Mouse (Mus musculus): ENCODE measurements around the gene Ddah1. TPM values are rescaled to one million over a fixed set of nuclear protein-coding genes. Genes with fewer than 3 reads are reported as not detected.
"Not testable (repeated sequence)": the region's sequence is repeated elsewhere in the genome, so short reads cannot be mapped to it uniquely, and the experiment has no call there.

The Ddah1 gene
- polyA plus RNA-seq, 1 experiment: 0.55 TPM

DNA sequence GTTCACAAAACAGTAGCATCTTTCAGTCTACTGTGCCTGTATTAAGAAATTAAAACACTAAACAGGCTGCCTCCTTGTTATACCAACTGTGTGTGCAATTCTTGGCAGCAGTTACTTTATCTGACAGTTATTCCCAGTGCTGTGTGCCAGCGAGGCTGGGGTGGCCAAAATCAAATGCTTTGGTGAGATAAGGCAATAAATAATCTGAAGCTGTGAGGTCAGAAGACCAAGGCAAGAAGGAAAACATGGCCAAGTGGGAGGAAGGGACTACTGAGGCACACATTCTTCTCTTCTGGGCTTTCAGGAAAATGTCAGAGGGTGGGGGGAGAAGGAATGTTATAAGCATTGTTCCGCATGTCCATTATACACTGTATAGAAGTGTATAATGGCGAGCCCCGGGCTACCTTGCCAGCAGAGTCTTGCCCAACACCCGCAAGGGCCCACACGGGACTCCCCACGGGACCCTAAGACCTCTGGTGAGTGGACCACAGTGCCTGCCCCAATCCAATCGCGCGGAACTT lies 106.3 kb downstream of the Ddah1 start:
- DNase-seq (ENCODE audit: low read depth in 1 of 2, low spot score in 2 of 2): no peak
- 85% methylated on average over 7 of the region's 10 CpGs for WGBS
- no peak overlapping the region for H3K27ac ChIP-seq (ENCODE audit: insufficient read depth, low read length)

DNA sequence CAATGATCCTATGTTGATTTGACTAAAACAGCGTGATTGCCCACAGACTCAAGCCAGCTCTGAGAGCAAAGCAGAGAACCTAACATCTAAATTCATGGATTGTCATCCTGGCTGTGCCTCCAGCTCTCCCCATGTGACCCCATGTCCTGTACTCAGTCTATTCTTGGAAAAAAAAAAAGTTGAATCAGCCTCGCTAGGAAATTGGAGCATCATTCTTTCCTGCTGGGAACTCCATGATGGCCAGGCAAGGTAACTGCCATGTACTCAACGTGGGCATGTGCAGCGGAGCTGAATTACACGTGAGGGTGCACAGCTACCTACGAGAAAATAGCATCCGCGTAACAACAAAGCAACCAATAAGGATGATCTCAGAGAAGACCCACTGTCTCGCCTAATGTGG lies 114.2 kb downstream of the Ddah1 start:
- Histone ChIP-seq H3K27ac (ENCODE audit: insufficient read depth, low read length) (no peak overlapping the region), H3K27me3 (ENCODE audit: control insufficient read depth, insufficient read depth, low read length) (no peaks in the 10 kb centered on the region), H3K4me3 (ENCODE audit: extremely low read depth, insufficient read depth, insufficient read length) (no peak overlapping the region), H3K4me1 (ENCODE audit: control insufficient read depth, insufficient read depth, insufficient read length) (no peaks in the 10 kb centered on the region), H3K36me3 (ENCODE audit: control insufficient read depth, insufficient read depth, low read length) (no peaks in the 10 kb centered on the region)
- no peak for DNase-seq (ENCODE audit: low read depth in 1 of 2, low spot score in 2 of 2)
- no peak for TF ChIP-seq CTCF (IDR thresholded peaks at IDR 0.05; ENCODE audit: extremely low read depth, insufficient read depth, insufficient read length, insufficient replicate concordance)
- TF ChIP-seq POLR2A (IDR thresholded peaks at IDR 0.05; ENCODE audit: low read depth, low read length): no peak
- WGBS: 90% methylated on average over 9 of the region's 9 CpGs

More for the DNA sequence above, 106.3 kb downstream of the Ddah1 start:
- TF ChIP-seq POLR2A (IDR thresholded peaks at IDR 0.05; ENCODE audit: low read depth, low read length) (no peak), CTCF (IDR thresholded peaks at IDR 0.05; ENCODE audit: extremely low read depth, insufficient read depth, insufficient read length, insufficient replicate concordance) (no peak)
- H3K4me3 ChIP-seq (ENCODE audit: extremely low read depth, insufficient read depth, insufficient read length): no peak overlapping the region
- no peaks in the 10 kb centered on the region for H3K4me1 ChIP-seq (ENCODE audit: control insufficient read depth, insufficient read depth, insufficient read length)
- H3K27me3 ChIP-seq (ENCODE audit: control insufficient read depth, insufficient read depth, low read length): no peaks in the 10 kb centered on the region
- no peaks in the 10 kb centered on the region for H3K36me3 ChIP-seq (ENCODE audit: control insufficient read depth, insufficient read depth, low read length)

DNA sequence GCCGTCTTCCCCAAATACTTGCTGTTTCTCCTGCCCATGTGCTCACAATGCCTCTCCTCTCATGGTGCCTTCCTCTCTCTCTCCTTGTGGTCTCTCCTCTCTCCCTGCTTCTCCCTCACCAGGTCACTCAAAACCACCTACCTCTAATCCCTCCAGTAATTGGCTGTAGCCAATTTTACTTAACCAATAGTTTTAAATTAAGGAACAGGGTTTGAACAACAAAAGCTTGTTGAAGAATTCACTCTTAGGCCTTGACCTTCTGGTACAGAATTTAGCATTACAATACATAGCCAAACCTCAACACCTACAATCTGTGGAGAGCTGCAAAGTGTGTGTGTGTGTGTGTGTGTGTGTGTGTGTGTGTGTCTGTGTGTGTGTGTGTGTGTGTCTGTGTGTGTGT lies 114.8 kb downstream of the Ddah1 start:
- no peaks in the 10 kb centered on the region for H3K36me3 ChIP-seq (ENCODE audit: control insufficient read depth, insufficient read depth, low read length)
- H3K4me3 ChIP-seq (ENCODE audit: extremely low read depth, insufficient read depth, insufficient read length): no peak overlapping the region
- TF ChIP-seq CTCF (IDR thresholded peaks at IDR 0.05; ENCODE audit: extremely low read depth, insufficient read depth, insufficient read length, insufficient replicate concordance) (no peak), POLR2A (IDR thresholded peaks at IDR 0.05; ENCODE audit: low read depth, low read length) (no peak)
- no peak for DNase-seq (ENCODE audit: low read depth in 1 of 2, low spot score in 2 of 2)
- H3K27ac ChIP-seq (ENCODE audit: insufficient read depth, low read length): no peak overlapping the region
- no peaks in the 10 kb centered on the region for H3K4me1 ChIP-seq (ENCODE audit: control insufficient read depth, insufficient read depth, insufficient read length)
- no peaks in the 10 kb centered on the region for H3K27me3 ChIP-seq (ENCODE audit: control insufficient read depth, insufficient read depth, low read length)
- 93% methylated on average over 1 of the region's 1 CpGs for WGBS

DNA sequence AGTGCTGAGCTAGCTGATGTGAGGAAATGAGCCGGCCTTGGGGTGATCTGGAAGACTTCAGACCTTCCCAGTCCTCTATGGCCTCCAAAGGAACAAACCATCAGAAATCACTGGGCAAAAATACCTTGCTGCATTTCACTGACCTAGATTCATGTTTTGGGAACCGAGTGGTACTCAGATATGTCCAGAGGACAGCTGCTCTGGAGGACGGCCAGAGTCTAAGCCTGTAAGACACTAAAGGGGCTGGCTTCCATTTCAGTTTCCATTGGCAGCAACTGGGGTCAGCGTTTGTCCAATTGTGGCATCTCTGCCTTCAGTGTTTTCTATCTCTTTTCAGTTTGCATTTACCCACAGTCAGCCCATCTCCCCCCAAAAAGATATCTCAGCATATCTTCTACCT lies 115.7 kb downstream of the Ddah1 start:
- no peaks in the 10 kb centered on the region for H3K4me1 ChIP-seq (ENCODE audit: control insufficient read depth, insufficient read depth, insufficient read length)

DNA sequence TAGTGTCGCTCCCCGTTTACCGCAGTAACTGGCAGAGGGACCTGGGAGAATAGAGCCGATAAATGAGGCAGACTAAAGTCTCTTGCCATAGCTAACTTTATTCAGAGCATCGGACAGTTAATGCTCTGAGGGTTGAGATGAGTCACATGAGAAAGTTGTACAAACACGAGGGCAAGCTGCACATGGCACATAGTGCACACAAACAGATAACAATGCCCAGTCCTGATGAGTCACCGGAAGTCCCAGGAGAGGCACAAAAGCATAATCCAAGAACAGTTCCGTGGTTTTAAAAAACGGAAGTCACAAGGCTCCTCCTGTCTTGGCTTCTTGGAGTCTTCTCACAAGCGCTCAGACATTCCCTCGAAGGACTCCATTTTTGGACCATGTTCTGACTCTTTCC lies 117.6 kb downstream of the Ddah1 start:
- no peak for DNase-seq (ENCODE audit: low read depth in 1 of 2, low spot score in 2 of 2)
- no peak for TF ChIP-seq CTCF (IDR thresholded peaks at IDR 0.05; ENCODE audit: extremely low read depth, insufficient read depth, insufficient read length, insufficient replicate concordance)
- TF ChIP-seq POLR2A (IDR thresholded peaks at IDR 0.05; ENCODE audit: low read depth, low read length): no peak
- H3K27ac ChIP-seq (ENCODE audit: insufficient read depth, low read length): no peak overlapping the region
- no peaks in the 10 kb centered on the region for H3K36me3 ChIP-seq (ENCODE audit: control insufficient read depth, insufficient read depth, low read length)
- H3K27me3 ChIP-seq (ENCODE audit: control insufficient read depth, insufficient read depth, low read length): no peaks in the 10 kb centered on the region
- H3K4me1 ChIP-seq (ENCODE audit: control insufficient read depth, insufficient read depth, insufficient read length): no peaks in the 10 kb centered on the region
- 65% methylated on average over 11 of the region's 11 CpGs for WGBS
- no peak overlapping the region for H3K4me3 ChIP-seq (ENCODE audit: extremely low read depth, insufficient read depth, insufficient read length)

More for the DNA sequence above, 115.7 kb downstream of the Ddah1 start:
- Histone ChIP-seq H3K27me3 (ENCODE audit: control insufficient read depth, insufficient read depth, low read length) (no peaks in the 10 kb centered on the region), H3K4me3 (ENCODE audit: extremely low read depth, insufficient read depth, insufficient read length) (no peak overlapping the region), H3K27ac (ENCODE audit: insufficient read depth, low read length) (no peak overlapping the region), H3K36me3 (ENCODE audit: control insufficient read depth, insufficient read depth, low read length) (no peaks in the 10 kb centered on the region)
- no peak for DNase-seq (ENCODE audit: low read depth in 1 of 2, low spot score in 2 of 2)
- TF ChIP-seq CTCF (IDR thresholded peaks at IDR 0.05; ENCODE audit: extremely low read depth, insufficient read depth, insufficient read length, insufficient replicate concordance): no peak
- no peak for TF ChIP-seq POLR2A (IDR thresholded peaks at IDR 0.05; ENCODE audit: low read depth, low read length)
- 86% methylated on average over 4 of the region's 4 CpGs for WGBS

DNA sequence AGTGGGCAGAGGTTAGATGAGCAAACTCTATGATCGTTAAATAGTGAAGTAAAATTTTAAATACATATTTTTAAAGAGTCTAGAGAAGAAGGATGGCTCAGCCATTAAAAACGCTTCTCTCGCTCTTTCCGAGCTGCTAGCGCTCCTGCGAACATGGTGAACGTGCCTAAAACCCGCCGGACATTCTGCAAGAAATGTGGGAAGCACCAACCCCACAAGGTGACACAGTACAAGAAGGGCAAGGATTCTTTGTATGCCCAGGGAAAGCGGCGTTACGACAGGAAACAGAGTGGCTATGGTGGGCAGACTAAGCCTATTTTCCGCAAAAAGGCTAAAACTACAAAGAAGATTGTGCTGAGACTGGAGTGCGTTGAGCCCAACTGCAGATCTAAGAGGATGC lies 120.4 kb downstream of the Ddah1 start:
- not testable (repeated sequence) for H3K4me3 ChIP-seq (ENCODE audit: extremely low read depth, insufficient read depth, insufficient read length); H3K27me3 ChIP-seq (ENCODE audit: control insufficient read depth, insufficient read depth, low read length); H3K36me3 ChIP-seq (ENCODE audit: control insufficient read depth, insufficient read depth, low read length); DNase-seq (ENCODE audit: low read depth in 1 of 2, low spot score in 2 of 2); H3K4me1 ChIP-seq (ENCODE audit: control insufficient read depth, insufficient read depth, insufficient read length); H3K27ac ChIP-seq (ENCODE audit: insufficient read depth, low read length)
- 95% methylated on average over 14 of the region's 14 CpGs for WGBS

DNA sequence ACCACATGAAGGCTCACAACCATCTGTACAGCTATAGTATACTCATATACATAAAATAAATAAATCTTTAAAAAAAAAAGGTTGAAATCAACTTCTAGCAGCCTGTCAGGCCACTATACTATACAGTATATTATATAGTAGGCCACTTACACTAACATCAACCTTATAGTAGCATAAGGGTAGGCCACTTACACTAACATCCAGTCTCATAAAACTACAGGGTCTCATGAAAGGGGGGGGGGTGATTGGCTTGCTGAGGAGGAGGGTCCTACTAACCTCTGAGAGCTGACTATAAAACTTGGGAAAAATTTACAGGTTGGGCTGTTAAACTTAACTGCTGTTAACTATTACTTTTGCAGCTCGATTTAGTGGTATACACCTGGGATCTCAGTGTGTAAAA lies 121.9 kb downstream of the Ddah1 start:
- H3K36me3 ChIP-seq (ENCODE audit: control insufficient read depth, insufficient read depth, low read length): no peaks in the 10 kb centered on the region
- H3K4me1 ChIP-seq (ENCODE audit: control insufficient read depth, insufficient read depth, insufficient read length): no peaks in the 10 kb centered on the region
- 78% methylated on average over 1 of the region's 1 CpGs for WGBS
- no peak overlapping the region for H3K4me3 ChIP-seq (ENCODE audit: extremely low read depth, insufficient read depth, insufficient read length)
- DNase-seq (ENCODE audit: low read depth in 1 of 2, low spot score in 2 of 2): no peak
- no peak for TF ChIP-seq CTCF (IDR thresholded peaks at IDR 0.05; ENCODE audit: extremely low read depth, insufficient read depth, insufficient read length, insufficient replicate concordance)
- no peak for TF ChIP-seq POLR2A (IDR thresholded peaks at IDR 0.05; ENCODE audit: low read depth, low read length)
- H3K27ac ChIP-seq (ENCODE audit: insufficient read depth, low read length): no peak overlapping the region
- H3K27me3 ChIP-seq (ENCODE audit: control insufficient read depth, insufficient read depth, low read length): no peaks in the 10 kb centered on the region

All from spleen, adult 2 months (tissue).